Mouse (Mus musculus) erythroblast, embryonic 14.5 days (primary cell): ENCODE results near the gene Slc23a2.

Experiments used
- GATA1 ChIP-seq: IDR thresholded peaks from 2 replicates; pipeline ENCODE4 v1.6.1; 2012; ENCODE audit warnings: low read length, inconsistent platforms, mixed read lengths
- TAL1 ChIP-seq: IDR thresholded peaks from 3 replicates; pipeline ENCODE4 v1.6.1; 2012; ENCODE audit warnings: low read length, inconsistent platforms, mixed read lengths

DNA sequence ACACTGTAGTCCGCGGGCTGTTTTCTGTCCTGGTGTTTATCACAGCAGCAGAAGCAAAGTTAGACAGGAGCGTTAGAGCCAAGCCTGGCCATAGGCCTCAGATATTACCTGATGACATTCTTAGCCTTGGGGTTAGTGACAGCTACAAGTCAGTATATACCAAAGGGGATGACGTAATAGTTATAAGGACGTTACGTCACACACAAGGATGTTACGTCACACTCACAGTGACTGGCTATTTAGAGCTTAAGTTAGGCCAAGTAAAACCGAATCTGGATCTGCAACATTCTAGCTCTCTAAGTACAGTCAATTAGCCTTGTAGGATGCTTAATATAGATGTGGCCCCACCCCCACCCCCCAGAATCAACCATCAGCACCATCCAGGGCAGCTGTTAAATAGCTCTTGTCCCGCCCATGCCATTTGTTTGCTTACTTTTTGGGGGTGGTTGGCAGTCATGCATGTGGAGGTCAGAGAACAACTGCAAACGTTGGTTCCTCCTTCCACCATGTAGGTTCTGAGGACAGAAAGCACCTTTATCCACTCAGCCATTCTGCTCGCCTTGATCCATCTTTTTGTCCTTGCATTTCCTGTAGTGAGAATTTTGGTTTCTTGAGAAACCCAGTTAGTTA lies 96.7 kb downstream of the Slc23a2 start:
- no peak for TF ChIP-seq GATA1
- no peak for TF ChIP-seq TAL1
